Mouse (Mus musculus) stomach, postnatal 0 days (tissue): ENCODE results near the gene Kat8.

Source experiments
- CTCF ChIP-seq: IDR thresholded peaks from 2 replicates; pipeline ENCODE4 v1.5.1; 2016; ENCODE audit warnings: antibody characterized with exemption, low read depth, mild to moderate bottlenecking, moderate library complexity
- EP300 ChIP-seq: optimal IDR thresholded peaks from 2 replicates; pipeline ENCODE3; 2016; ENCODE audit warnings: antibody characterized with exemption

- TF ChIP-seq EP300, result no peak
- no peak for TF ChIP-seq CTCF
Observed at GRCm38 (mm10) chr7:127885951-127886350, 26.4 kb upstream of the Kat8 start.
